Mouse (Mus musculus) frontal cortex, postnatal 25 days (tissue): ENCODE data around the gene Map1lc3b.

Experiments
- DNase-seq, 2 experiments: peaks; one replicate each; pipeline ENCODE4 v3.0.0; 2022; ENCODE audit warnings: low spot score in 2 of 2

The Map1lc3b gene

GRCm38 (mm10) chr8:121607661-121608060, 17.5 kb downstream of the Map1lc3b start:
- DNase-seq, result no peak

GRCm38 (mm10) chr8:121609251-121609650, 19.1 kb downstream of the Map1lc3b start:
- no peak for DNase-seq

GRCm38 (mm10) chr8:121609916-121610315, 19.8 kb downstream of the Map1lc3b start:
- DNase-seq, result no peak

- DNase-seq, result no peak
Measured at GRCm38 (mm10) chr8:121613419-121613818, 23.3 kb downstream of the Map1lc3b start.

- no peak for DNase-seq
Measured at GRCm38 (mm10) chr8:121619401-121619995, 29.3 kb downstream of the Map1lc3b start.

GRCm38 (mm10) chr8:121620801-121621516, 30.8 kb downstream of the Map1lc3b start:
- DNase-seq, result no peak

- DNase-seq, result no peak
Measured at GRCm38 (mm10) chr8:121621879-121622278, 31.7 kb downstream of the Map1lc3b start.

GRCm38 (mm10) chr8:121623043-121623442, 32.9 kb downstream of the Map1lc3b start:
- no peak for DNase-seq

GRCm38 (mm10) chr8:121628681-121629080, 38.5 kb downstream of the Map1lc3b start:
- DNase-seq, result no peak

- no peak for DNase-seq
Measured at GRCm38 (mm10) chr8:121631645-121632071, 41.5 kb downstream of the Map1lc3b start.

GRCm38 (mm10) chr8:121632401-121632800, 42.2 kb downstream of the Map1lc3b start:
- DNase-seq, result no peak

- no peak for DNase-seq
Measured at GRCm38 (mm10) chr8:121635534-121635933, 45.4 kb downstream of the Map1lc3b start.

- DNase-seq, result no peak
Measured at GRCm38 (mm10) chr8:121636180-121636579, 46.0 kb downstream of the Map1lc3b start.

- no peak for DNase-seq
Measured at GRCm38 (mm10) chr8:121642804-121643203, 52.6 kb downstream of the Map1lc3b start.

GRCm38 (mm10) chr8:121643384-121643783, 53.2 kb downstream of the Map1lc3b start:
- no peak for DNase-seq

GRCm38 (mm10) chr8:121647511-121648215, 57.5 kb downstream of the Map1lc3b start:
- no peak for DNase-seq
